Comparison of ENCODE assay signal across 1 mouse cellular context in the genomic region with DNA sequence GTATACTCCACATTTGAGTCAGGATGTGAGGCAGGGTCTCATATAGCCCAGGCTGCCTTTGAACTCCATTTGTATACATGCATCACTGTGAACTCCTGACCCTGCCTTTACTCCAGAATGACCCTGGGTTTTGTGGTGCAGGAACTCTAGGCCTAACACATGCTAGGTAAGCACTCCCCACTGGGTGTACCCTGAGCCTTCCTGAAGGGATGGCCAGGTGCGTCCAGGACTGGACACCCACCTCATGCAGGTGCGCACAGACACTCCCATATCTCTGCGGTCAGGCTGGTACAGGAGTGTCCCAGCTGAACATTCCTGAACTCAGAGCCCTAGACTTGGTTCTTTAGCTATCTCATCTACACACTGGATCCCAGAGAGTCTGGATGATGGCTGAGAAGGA.
TF ChIP-seq lines count a peak whose summit lies in the region.

No protein-coding gene starts in this region.

TF ChIP-seq in CH12.LX, 34 proteins besides CTCF, POLR2A, EP300 and RAD21:
- TF ChIP-seq MYC (IDR thresholded peaks at IDR 0.05; ENCODE audit: low read depth, low read length) = no peak
